Mouse (Mus musculus): Measurements from ENCODE around the gene Ddx59. TPM values are rescaled to one million over a fixed set of nuclear protein-coding genes. Genes with fewer than 3 reads are reported as not detected.

Gene Ddx59
- polyA plus RNA-seq (2015; fragmentation: Nextera tagmentation; extraction: Ambion mirVana), result 9.2 and 10.0 TPM in 2 replicates

DNA sequence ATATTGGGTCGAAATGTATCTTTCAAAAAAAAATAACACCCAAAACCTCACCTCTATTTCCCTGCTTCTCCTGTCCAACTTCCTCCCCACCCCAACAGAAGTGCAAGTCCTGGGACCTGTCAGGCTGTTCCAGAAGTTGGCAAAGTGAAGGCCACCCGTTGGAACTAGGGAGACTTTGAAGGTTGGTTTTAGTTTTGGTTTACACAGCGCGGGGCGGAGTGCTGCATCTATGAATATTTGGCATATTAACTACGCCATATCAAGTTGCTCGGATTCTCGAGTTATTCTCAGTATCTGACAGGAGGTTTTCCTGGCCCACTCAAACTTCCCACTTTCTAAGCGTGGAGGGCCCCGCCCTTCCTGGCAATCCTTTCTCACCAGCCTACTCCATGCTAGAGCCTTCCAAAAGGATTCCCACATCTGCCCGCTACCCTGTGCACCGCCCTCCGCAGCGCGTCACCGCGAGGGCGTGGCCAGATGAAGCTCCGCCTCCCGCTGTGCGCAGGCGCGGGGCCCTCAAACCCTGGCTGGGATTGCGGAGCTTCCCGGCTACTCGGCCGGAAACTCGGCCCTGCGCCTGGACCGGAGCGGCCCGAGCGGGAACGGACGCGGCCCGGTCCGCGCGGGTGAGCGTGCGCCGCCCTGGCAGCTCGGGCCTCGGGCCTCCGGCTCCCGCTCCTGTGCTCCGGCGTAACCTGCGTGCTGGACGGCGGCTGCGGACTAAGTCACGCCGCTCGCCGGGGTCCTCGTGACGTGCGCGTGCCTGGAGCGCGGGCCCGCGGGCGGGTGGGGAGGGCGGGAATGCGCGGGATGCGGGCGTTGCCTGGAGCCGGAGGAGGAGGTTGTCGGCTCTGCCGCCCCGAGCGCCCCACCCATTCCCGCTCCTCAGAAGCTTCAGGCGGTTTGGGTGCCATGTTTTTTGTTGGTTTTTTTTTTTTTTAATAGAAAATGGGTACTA lies at the start of gene Ddx59:
TSS of gene Ddx59 (plus strand) at position 474 of the 958 bp plus-strand sequence.

DNA sequence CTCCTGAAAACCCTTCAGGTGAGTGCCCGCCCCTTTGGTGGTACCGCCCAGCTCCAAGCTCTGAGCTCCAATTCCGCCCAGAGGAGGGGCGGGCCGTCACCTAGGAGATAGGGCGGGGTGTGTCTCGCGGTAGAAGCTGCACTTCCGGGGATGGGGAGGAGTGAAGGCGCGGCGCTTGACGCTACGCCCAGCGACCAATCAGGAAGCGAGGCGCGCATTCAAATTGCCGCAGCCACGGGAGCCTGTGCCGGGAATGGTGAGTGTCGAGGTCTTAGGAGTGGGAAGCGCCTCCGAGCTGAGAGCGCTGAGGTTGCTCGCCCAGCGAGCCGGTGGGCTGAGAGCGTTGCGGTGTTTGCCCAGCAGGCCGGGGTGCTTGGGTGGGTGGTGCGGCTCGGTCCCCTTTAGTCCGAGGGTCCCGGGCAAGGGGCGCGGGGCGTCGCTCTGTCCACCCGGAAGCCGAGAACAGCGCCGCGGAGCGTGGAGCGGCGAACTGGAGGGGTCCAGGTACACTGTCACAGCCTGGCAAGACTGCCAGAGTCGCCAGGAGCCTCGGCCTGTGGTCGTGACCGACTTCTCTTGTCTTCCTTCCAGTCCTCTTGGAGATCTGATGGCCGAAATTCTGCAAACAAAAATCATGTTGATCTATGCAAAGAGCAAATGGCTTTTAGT lies 51.2 kb downstream of the Ddx59 start, which contains the start of gene Kif14:
TSS of gene Kif14 (plus strand) at position 201 of the 669 bp plus-strand sequence.

Other genes starting within 250 kb of the Ddx59 start
- 0.10 TPM in 1 of 2 replicates, not detected in the other for gene Mroh3, start 202.4 kb upstream of the Ddx59 start, polyA plus RNA-seq (2015; fragmentation: Nextera tagmentation; extraction: Ambion mirVana)
- gene Inava, start 181.0 kb upstream of the Ddx59 start, polyA plus RNA-seq (2015; fragmentation: Nextera tagmentation; extraction: Ambion mirVana), result 9.7 and 12.5 TPM in 2 replicates
- not detected in 2 replicates for gene Gpr25, start 154.4 kb upstream of the Ddx59 start, polyA plus RNA-seq (2015; fragmentation: Nextera tagmentation; extraction: Ambion mirVana)
- 7.3 and 8.3 TPM in 2 replicates for gene Camsap2, start 69.2 kb upstream of the Ddx59 start, polyA plus RNA-seq (2015; fragmentation: Nextera tagmentation; extraction: Ambion mirVana)
- 4.6 and 5.4 TPM in 2 replicates for gene Kif14, start 51.1 kb downstream of the Ddx59 start, polyA plus RNA-seq (2015; fragmentation: Nextera tagmentation; extraction: Ambion mirVana)
- gene Zfp281, start 209.6 kb downstream of the Ddx59 start, polyA plus RNA-seq (2015; fragmentation: Nextera tagmentation; extraction: Ambion mirVana), result 14.0 and 17.8 TPM in 2 replicates